Mouse (Mus musculus) v-Abl transformed pro-B cells (cell line): ENCODE measurements around the gene Olfr1333.
"Not testable (repeated sequence)": the region's sequence is repeated elsewhere in the genome, so short reads cannot be mapped to it uniquely, and the experiment has no call there.

Source experiments
- in situ Hi-C, 2 experiments: fragments of 400-800 bp; cut with MboI; formaldehyde crosslinking; loops; one replicate each; pipeline ENCODE4 v1.15.1; 2025; ENCODE audit not compliant: unreplicated experiment in 2 of 2

The Olfr1333 gene

GRCm38 (mm10) chr4:118836179-118836578 is at the start of gene Olfr1333:
Olfr1333 (minus strand) TSS chr4:118836279.
- in situ Hi-C loops: no loop called here

GRCm38 (mm10) chr4:118867566-118867965 is 31.5 kb upstream of the Olfr1333 start:
- in situ Hi-C loops: no loop called here

GRCm38 (mm10) chr4:118864349-118864748 is 28.3 kb upstream of the Olfr1333 start, which contains the start of gene Olfr1331:
Olfr1331 (plus strand) TSS chr4:118864649.
- in situ Hi-C loops: no loop called here

- in situ Hi-C loops: no loop called here
Observed at GRCm38 (mm10) chr4:118862704-118863103, 26.6 kb upstream of the Olfr1333 start.

GRCm38 (mm10) chr4:118861791-118862190 is 25.7 kb upstream of the Olfr1333 start:
- in situ Hi-C loops: no loop called here

GRCm38 (mm10) chr4:118818921-118819320 is 17.2 kb downstream of the Olfr1333 start:
- in situ Hi-C loops: no loop called here

GRCm38 (mm10) chr4:118809844-118810243 is 26.2 kb downstream of the Olfr1333 start, which contains the start of gene Olfr1335:
Olfr1335 (minus strand) TSS chr4:118809944.
- in situ Hi-C loops: no loop called here

- in situ Hi-C loops: not testable (repeated sequence)
Observed at GRCm38 (mm10) chr4:118792796-118793195, 43.3 kb downstream of the Olfr1333 start.

GRCm38 (mm10) chr4:118782486-118782885 is 53.6 kb downstream of the Olfr1333 start, which contains the start of gene Olfr1337:
Olfr1337 (minus strand) TSS chr4:118782586.
- in situ Hi-C loops: no loop called here
